Mouse (Mus musculus): Measurements from ENCODE around the gene Gusb. TPM values are rescaled to one million over a fixed set of nuclear protein-coding genes. Genes with fewer than 3 reads are reported as not detected.

Gene Gusb
- polyA plus RNA-seq, 1 experiment = 19.3 TPM

GRCm38 (mm10) chr5:129941495-129942045 lies 61.3 kb downstream of the Gusb start, which contains the start of gene Vkorc1l1:
Gene Vkorc1l1 (plus strand): TSS chr5:129941970.
- no peaks in the 10 kb centered on the region for H3K4me1 ChIP-seq (ENCODE audit: control insufficient read depth, insufficient read depth, low read length)
- peak within 1 kb of the TSS; percentile 83 for H3K4me3 ChIP-seq (replicated peaks; ENCODE audit: insufficient read depth, low read depth, low read length)
- DNase-seq = peak; percentile 98 to 99
- H3K27ac ChIP-seq (ENCODE audit: insufficient read depth, low read length) = 0 out of 2 replicates have a peak within 1 kb of the TSS, but pooled peaks have one; percentile 56
- 2% methylated on average over 54 of the region's 59 CpGs for WGBS
- H3K27me3 ChIP-seq (ENCODE audit: control insufficient read depth, insufficient read depth, low read length) = no peaks in the 10 kb centered on the region
- TF ChIP-seq POLR2A (IDR thresholded peaks at IDR 0.05; ENCODE audit: borderline replicate concordance, insufficient read depth, low read length) = no peak

GRCm38 (mm10) chr5:129940736-129941494 lies 61.9 kb downstream of the Gusb start:
- no peaks in the 10 kb centered on the region for H3K27me3 ChIP-seq (ENCODE audit: control insufficient read depth, insufficient read depth, low read length)
- no peak for TF ChIP-seq CTCF (IDR thresholded peaks at IDR 0.05; ENCODE audit: borderline replicate concordance, insufficient read depth, low read depth, low read length)
- TF ChIP-seq POLR2A (IDR thresholded peaks at IDR 0.05; ENCODE audit: borderline replicate concordance, insufficient read depth, low read length) = no peak
- peak overlapping the region; percentile 83 for H3K4me3 ChIP-seq (replicated peaks; ENCODE audit: insufficient read depth, low read depth, low read length)
- H3K4me1 ChIP-seq (ENCODE audit: control insufficient read depth, insufficient read depth, low read length) = no peaks in the 10 kb centered on the region
- H3K27ac ChIP-seq (ENCODE audit: insufficient read depth, low read length) = no peak overlapping the region
- no peak for DNase-seq
- WGBS = 4% methylated on average over 9 of the region's 9 CpGs

GRCm38 (mm10) chr5:129940281-129940680 lies 62.6 kb downstream of the Gusb start:
- H3K27ac ChIP-seq (ENCODE audit: insufficient read depth, low read length) = no peak overlapping the region
- DNase-seq = peak in 1 of 2 experiments; percentile 7
- WGBS = 63% methylated on average over 2 of the region's 2 CpGs
- H3K27me3 ChIP-seq (ENCODE audit: control insufficient read depth, insufficient read depth, low read length) = no peaks in the 10 kb centered on the region
- no peaks in the 10 kb centered on the region for H3K4me1 ChIP-seq (ENCODE audit: control insufficient read depth, insufficient read depth, low read length)
- H3K4me3 ChIP-seq (replicated peaks; ENCODE audit: insufficient read depth, low read depth, low read length) = no peak overlapping the region
- TF ChIP-seq CTCF (IDR thresholded peaks at IDR 0.05; ENCODE audit: borderline replicate concordance, insufficient read depth, low read depth, low read length) (no peak), POLR2A (IDR thresholded peaks at IDR 0.05; ENCODE audit: borderline replicate concordance, insufficient read depth, low read length) (no peak)

Other genes starting within 250 kb of the Gusb start
- 23.4 and 27.3 TPM in 2 replicates for gene Psph, start 215.6 kb downstream of the Gusb start, polyA plus RNA-seq (2012; rRNA removed)
- gene Sumf2, start 156.1 kb downstream of the Gusb start, polyA plus RNA-seq (2012; rRNA removed) = 16.2 and 17.3 TPM in 2 replicates
- gene Chchd2, start 115.6 kb downstream of the Gusb start, polyA plus RNA-seq (2012; rRNA removed) = 797 and 866 TPM in 2 replicates
- gene Zbed5, start 107.3 kb downstream of the Gusb start, polyA plus RNA-seq (2012; rRNA removed) = 3.3 and 3.9 TPM in 2 replicates
- gene Phkg1, start 104.5 kb downstream of the Gusb start, polyA plus RNA-seq (2012; rRNA removed) = 30.5 and 34.8 TPM in 2 replicates
- gene Nupr1l, start 94.5 kb downstream of the Gusb start, polyA plus RNA-seq (2012; rRNA removed) = 3.4 and 3.9 TPM in 2 replicates
- 29.4 and 32.4 TPM in 2 replicates for gene Vkorc1l1, start 61.1 kb downstream of the Gusb start, polyA plus RNA-seq (2012; rRNA removed)
- gene Asl, start 26.2 kb upstream of the Gusb start, polyA plus RNA-seq (2012; rRNA removed) = 27.0 and 28.7 TPM in 2 replicates
- 34.9 and 38.9 TPM in 2 replicates for gene Crcp, start 26.2 kb upstream of the Gusb start, polyA plus RNA-seq (2012; rRNA removed)
- 36.3 and 41.6 TPM in 2 replicates for gene Tpst1, start 70.3 kb upstream of the Gusb start, polyA plus RNA-seq (2012; rRNA removed)
- gene Kctd7, start 141.8 kb upstream of the Gusb start, polyA plus RNA-seq (2012; rRNA removed) = 12.5 and 13.9 TPM in 2 replicates
- 43.8 and 45.0 TPM in 2 replicates for gene Rabgef1, start 168.7 kb upstream of the Gusb start, polyA plus RNA-seq (2012; rRNA removed)
- 35.5 and 38.1 TPM in 2 replicates for gene Tmem248, start 214.0 kb upstream of the Gusb start, polyA plus RNA-seq (2012; rRNA removed)

All from cerebellum, adult 2 months (tissue).